Mouse (Mus musculus) brain, embryonic 14.5 days (tissue): Measurements from ENCODE around the gene Gm20379.

Source experiments
- CTCF ChIP-seq: fragments of 200-500 bp; IDR thresholded peaks from 2 replicates; pipeline ENCODE4 v1.5.1; 2012; ENCODE audit warnings: inconsistent platforms, mild to moderate bottlenecking, moderate library complexity, borderline replicate concordance; ENCODE audit not compliant: insufficient read depth, insufficient read length; ENCODE audit errors: extremely low read depth
- POLR2A ChIP-seq: fragments of 200-500 bp; IDR thresholded peaks from 2 replicates; pipeline ENCODE4 v1.6.1; 2012; ENCODE audit warnings: mild to moderate bottlenecking, inconsistent platforms, borderline replicate concordance; ENCODE audit not compliant: poor library complexity, insufficient read depth, insufficient read length, severe bottlenecking; ENCODE audit errors: extremely low read depth

DNA sequence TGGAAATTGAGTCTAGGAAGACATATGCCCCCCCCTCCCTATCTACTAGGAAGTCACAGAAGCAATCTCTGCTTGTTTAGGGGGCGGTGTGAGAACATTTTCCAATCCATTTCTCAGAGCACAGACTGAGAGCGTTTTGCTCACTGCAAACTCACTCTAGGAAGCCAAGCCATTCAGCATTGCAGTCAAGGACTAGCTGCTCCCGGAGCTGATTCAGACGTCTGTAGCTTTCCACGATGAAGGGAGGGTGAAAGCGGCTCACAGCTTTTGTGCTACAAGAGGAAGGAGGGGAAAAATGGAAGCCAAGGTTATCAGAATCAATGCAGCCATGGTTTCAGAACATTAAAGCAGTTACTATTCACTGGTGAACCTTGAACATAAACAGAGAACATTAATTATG is 42.2 kb upstream of the Gm20379 start:
- TF ChIP-seq CTCF (no peak), POLR2A (no peak)
